Mouse (Mus musculus) skeletal muscle tissue, adult 2 months (tissue): Measurements from ENCODE around the gene Kif15.

ENCODE experiments used
- DNase-seq: peaks from one replicate; pipeline ENCODE4 v3.0.0-alpha.2; 2012; ENCODE audit warnings: low read depth, low spot score

Gene Kif15

DNA sequence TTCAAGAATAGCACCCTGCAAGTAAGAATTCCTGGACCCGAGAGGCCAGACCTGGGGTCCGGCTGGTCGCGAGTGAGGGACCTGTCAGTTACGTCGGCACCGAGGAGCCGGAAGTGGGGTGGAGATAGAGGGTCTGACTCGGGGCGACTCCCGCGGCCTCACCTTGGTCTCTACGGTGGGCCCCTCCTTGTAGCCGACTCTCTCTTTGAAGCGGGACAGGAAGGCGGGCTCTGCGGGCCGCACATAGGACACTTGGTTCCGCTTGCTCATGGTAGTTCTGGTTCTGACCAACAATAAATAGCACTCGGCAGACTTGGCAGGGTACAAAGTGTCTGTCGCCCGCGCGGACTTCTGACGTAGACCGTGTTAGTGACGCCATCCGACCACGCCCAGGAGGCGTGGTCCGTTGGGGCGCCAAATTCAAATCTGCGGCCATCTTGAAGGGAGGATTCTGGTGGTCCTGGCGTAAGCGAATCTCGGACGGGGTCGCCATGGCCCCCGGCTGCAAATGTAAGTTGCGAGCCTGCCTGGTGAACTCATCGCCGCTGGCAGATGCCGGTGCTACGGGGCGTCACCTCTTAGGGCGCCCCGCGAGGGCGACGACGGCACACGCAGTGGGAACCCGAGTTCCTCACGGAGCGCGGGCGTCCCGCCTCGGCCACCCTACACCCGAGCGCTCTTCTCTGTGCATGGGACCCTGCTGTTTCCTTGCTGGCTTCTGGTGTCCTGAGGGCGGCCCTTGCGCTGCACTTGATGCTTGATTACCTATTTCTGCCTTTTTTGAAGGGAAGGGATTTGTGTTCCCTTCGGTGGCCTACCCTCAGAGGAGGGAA, at the start of gene Kif15, which contains the start of gene 1110059G10Rik:
Gene Kif15 (plus strand): TSS at position 404 of the 833 bp plus-strand sequence.
Gene 1110059G10Rik (minus strand): TSS at position 358 of the 833 bp plus-strand sequence.
- DNase-seq: peak; percentile 94

DNA sequence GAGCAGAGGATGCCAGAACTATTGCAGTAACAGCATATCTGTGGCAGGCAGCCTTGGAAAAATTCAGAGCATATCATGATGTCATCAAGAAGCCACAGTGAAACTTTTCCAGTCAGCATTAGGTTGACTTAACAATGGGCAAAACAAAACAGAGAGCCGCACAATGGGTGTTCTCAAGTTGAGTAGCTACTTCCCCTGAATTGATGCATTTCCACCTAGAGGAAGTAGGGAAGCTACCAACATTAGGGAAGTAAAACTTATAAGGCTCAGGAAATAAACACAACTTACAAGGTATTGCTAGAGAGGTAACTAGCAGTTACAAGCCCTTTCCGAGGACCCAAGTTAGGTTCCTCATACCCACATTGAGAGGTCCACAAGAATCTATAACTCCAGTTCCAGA, 49.8 kb upstream of the Kif15 start:
- no peak for DNase-seq

DNA sequence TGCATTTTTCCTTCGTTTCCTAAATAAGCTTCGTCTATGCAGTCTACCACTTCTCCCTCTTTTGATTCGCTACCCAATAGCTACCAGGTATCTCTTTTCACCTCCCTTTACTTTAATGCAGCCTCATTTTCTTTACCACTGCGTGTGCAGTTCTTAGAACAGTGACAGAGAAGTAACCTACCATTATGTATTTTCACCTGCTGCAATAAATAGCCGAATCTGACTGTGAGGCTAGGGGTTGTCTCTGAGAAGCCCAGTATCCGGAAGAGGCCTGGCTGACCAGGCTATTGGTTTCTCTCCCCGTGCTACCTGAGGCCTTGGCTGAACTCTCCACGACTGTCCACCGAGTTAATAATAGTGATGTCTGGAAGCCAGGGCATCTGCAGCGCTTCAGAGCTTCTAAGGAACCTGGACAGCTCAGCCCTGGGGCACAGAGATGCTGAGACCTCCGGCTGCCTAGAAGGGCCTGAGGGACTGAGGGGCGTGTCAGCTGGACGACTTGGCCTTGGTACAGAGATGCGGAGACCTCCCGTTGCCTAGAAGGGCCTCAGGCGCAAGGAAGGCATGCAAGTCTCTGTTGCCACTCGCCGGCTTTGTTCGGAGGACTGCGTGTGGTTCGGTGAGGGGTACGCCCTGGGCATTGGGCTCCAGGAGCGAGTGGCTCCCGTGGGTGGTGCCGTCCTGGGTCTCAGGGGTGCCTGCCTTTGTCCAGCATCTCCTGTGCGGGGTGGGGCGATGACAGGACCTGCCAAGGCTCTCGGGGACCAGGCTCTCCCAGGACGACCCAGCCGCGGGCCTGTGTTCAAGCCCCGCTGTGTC, 47.9 kb upstream of the Kif15 start:
- peak; percentile 30 for DNase-seq

DNA sequence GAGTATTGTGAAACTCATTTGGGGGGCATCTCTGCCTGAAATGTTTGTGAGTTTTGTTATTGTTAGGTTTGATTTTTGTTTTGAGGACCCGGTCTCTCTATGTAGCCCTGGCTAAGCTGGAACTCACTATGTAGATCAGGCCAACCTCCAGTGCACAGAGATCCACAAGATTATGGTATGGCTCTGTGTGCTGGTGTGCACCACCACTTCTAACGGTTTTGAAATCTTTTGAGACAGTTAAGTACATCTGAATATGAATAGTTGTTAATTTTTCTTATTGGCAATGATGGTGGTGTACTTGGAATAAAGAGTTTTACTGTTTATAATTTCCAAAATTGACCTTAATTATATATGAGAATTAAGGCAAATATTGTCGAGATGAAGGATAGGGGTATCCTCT, 28.4 kb upstream of the Kif15 start:
- DNase-seq: no peak

DNA sequence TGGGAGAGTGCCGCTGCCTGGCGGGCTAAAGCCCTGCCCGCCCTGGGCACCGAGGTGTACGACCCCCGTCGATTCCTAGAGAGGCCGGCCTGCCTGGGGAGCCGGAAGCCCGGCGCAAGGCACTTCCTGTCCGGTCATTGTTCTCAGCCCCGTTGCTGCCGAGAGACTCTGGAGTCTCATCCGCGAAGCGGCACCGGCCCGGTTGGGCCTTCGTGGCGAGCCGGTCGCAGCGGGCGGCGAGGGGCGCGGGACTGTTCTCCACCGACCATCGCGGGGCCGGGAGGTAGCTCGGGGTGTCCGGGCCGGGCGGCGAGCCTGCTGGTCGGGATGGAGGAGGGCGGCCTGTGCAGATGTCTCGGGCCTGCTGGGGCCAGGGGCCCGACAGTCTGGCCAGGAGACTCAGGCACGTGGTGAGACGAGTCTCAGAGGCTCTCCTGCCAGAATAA, 27.9 kb upstream of the Kif15 start, which contains the start of gene Zfp105:
Gene Zfp105 (plus strand): TSS at position 137 of the 446 bp plus-strand sequence.
- DNase-seq: peak; percentile 3

DNA sequence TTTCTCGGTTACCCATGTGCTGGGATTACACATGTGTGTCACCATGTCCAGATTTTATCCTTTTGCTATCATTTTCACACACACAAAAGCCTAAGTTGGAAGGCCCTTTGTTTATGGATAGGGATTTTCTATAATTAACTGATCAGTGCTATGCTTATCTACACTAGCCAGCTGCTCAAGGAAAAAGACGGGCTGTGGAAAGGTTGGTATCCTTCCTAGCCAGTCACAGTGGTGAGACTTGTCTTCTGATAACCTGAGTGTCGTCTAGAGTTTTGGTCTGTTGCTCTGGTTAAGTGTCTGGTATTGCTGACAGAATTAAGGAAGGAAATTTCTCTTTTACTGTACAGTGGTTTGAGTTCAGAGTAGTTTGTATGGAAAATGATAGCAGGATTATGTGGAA, 21.9 kb upstream of the Kif15 start:
- DNase-seq: no peak

DNA sequence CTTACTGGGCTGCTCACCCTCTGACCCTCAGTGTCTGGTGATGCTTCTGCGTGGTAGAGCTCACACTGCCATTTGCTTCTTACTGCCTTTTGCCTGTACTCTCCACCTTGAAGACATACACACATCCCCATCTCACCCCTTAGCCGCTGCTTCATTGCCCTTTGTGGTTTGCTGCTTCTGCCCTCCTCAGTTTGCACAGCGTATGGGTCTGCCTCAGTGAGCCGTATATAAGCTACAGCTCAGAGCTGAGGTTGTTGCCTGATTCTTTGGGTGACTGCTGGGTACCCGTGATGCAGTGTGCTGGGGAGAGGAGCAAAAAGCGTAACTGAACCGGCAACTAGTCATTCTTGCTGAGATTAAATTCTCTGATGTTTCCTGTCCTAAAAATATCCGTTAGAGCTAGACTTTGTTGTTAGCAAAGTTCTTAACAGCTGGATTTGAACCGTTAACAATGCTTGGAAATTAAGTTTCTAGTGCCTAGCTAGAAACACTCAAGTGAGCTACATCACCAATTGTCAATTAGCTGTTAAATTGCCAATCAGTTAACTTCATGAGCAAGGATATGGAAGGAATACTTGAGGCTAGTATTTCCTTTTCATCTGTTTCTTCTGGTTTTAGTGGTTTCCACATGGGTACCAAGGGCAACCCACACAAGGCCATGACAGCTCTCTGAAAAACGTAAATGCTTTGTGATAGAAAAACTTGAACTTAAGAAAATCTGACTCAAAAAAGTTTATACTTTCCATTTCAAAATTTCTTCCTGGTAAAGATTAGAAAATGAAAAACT, 47.8 kb downstream of the Kif15 start:
- DNase-seq: no peak

- DNase-seq: no peak
Observed at GRCm38 (mm10) chr9:122999193-122999586, 48.3 kb downstream of the Kif15 start.

- no peak for DNase-seq
Observed at GRCm38 (mm10) chr9:123004718-123005117, 53.9 kb downstream of the Kif15 start.

DNA sequence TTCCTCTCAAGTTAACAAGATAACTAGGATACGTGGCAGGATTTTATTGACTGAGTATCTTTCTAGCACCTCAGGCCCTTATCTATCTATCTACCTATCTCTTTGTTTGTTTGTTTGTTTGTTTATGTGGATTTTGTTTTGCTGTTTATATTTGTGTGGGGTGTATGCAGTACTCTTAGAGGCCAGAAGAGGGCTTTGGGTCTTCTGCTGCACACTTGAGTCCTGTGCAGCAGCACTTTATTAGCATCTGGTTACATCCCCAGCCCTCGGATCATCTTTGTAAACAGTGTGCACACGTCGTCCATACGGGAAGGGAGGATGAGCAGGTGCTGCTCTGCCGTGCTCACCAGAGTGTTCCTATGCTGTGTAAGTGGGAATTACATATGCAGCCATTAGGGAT, 55.2 kb downstream of the Kif15 start:
- DNase-seq: no peak

DNA sequence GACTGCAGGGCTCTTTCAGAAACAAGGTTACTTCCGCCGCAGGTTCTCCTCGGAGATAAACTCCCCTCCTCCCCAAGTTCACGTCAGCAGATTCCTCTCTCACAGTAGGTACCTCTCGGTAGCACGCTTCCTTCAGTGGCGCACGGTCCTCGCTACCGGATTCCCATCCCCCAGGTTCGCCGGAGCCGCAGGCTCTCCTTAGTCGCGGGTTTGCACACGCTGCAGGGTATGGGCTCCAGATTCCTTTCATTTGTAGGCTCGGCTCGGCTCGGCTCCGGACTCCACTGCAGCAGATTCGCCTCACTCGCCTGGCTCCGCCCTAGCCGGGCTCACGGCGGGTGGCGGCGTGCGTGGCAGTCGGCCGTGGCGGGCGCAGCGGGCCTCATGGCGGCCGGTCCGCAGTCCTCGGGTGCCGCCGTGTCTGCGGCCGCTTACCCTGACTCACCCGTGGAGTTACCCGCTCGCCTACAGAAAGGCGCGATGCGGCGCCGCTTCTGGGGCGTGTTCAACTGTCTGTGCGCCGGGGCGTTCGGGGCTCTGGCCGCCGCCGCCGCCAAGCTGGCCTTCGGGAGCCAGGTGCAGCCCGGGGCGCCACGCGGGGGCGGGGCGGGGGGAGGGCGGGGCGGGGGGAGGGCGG, 70.3 kb downstream of the Kif15 start, which contains the start of gene Tmem42:
Gene Tmem42 (plus strand): TSS at position 332 of the 637 bp plus-strand sequence.
- DNase-seq: peak; percentile 69

- peak; percentile 21 for DNase-seq
Observed at GRCm38 (mm10) chr9:123021636-123022379, 71.0 kb downstream of the Kif15 start.

DNA sequence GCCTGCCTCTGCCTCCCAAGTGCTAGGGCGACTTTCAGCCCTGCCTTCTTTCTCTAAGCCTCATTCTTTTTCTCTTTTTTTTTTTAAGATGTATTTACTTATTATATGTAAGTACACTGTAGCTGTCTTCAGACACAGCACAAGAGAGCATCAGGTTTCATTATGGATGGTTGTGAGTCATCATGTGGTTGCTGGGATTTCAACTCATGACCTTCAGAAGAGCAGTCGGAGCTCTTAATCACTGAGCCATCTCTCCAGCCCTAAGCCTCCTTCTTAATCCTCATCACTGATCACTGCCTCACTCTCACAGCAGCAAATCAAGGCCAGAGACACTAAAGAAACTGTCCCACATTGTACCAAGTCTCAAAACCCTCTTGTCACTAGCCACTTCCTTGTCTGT, 73.4 kb downstream of the Kif15 start:
- no peak for DNase-seq

GRCm38 (mm10) chr9:123031496-123032246, 80.8 kb downstream of the Kif15 start:
- no peak for DNase-seq

- DNase-seq: no peak
Observed at GRCm38 (mm10) chr9:123034426-123034825, 83.6 kb downstream of the Kif15 start, which contains the start of gene Tgm4. Gene Tgm4, plus strand, starts transcription at chr9:123034726.

GRCm38 (mm10) chr9:123047665-123048064, 96.8 kb downstream of the Kif15 start:
- no peak for DNase-seq

DNA sequence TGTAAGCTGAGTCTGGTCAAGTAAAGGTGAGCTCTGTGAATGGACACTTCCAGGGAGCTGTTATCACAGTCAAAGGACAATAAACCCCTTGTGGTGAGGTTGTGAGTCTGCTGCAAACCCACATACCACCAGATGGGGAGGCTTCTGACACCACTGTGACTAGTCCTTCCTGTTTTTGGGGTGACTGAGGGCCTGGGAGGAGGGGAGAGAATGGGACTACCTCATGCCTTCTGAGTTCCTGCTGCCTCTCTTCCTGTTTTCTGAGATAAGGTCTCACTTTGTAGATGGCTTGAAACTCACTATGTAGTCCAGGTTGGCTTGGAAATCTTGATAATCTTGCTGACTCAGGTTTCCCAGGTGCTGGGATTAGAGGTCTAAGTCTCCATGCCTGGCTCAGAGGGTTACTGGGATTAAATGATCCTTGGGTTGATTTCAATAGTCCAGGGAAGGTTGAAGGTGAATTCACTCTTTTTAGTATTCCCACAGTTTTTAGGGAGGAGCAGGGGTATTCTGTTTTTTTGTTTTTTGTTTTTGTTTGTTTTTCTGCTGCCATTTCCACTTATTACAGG, 108.0 kb downstream of the Kif15 start:
- DNase-seq: no peak

- no peak for DNase-seq
Observed at GRCm38 (mm10) chr9:123060172-123060571, 109.3 kb downstream of the Kif15 start.
